Mouse (Mus musculus) kidney, embryonic 15.5 days (tissue): ENCODE measurements around the gene Ms4a6d. TPM values are rescaled to one million over a fixed set of nuclear protein-coding genes. Genes with fewer than 3 reads are reported as not detected.

Experiments used
- ATAC-seq: fragments of 200-750 bp; cut with Nextera tagmentation; replicated peaks from 2 replicates; pipeline ENCODE4 v1.8.0; 2017; ENCODE audit warnings: moderate TSS enrichment; ENCODE audit not compliant: low FRiP score
- H3K27ac ChIP-seq: fragments of 300-500 bp; sonication (generic); 2 replicates; pipeline ENCODE4 v1.5.1; 2015; ENCODE audit warnings: mild to moderate bottlenecking, inconsistent platforms
- H3K27me3 ChIP-seq: fragments of 300-500 bp; sonication (generic); 2 replicates; pipeline ENCODE4 v1.6.1; 2015; ENCODE audit warnings: inconsistent platforms
- H3K36me3 ChIP-seq: fragments of 300-500 bp; sonication (generic); 2 replicates; pipeline ENCODE4 v1.6.1; 2015; ENCODE audit warnings: inconsistent platforms
- H3K4me1 ChIP-seq: fragments of 300-500 bp; sonication (generic); 2 replicates; pipeline ENCODE4 v1.6.1; 2015; ENCODE audit warnings: inconsistent platforms
- H3K4me2 ChIP-seq: fragments of 300-500 bp; sonication (generic); 2 replicates; pipeline ENCODE4 v1.6.1; 2015; ENCODE audit warnings: moderate library complexity, mild to moderate bottlenecking, inconsistent platforms
- H3K4me3 ChIP-seq: fragments of 300-500 bp; sonication (generic); replicated peaks from 2 replicates; pipeline ENCODE4 v1.5.1; 2015; ENCODE audit warnings: mild to moderate bottlenecking, inconsistent platforms
- H3K9ac ChIP-seq: fragments of 300-500 bp; sonication (generic); 2 replicates; pipeline ENCODE4 v1.6.1; 2015; ENCODE audit warnings: mild to moderate bottlenecking, inconsistent platforms
- H3K9me3 ChIP-seq: fragments of 300-500 bp; sonication (generic); replicated peaks from 2 replicates; pipeline ENCODE4 v1.6.1; 2016; ENCODE audit warnings: inconsistent platforms
- WGBS: fragments of 180-500 bp; shearing (Covaris S2); methylation state at CpG from one replicate; pipeline ENCODE4 v1.1.7; 2015; ENCODE audit warnings: mixed read lengths; 5-methylcytosine and 5-hydroxymethylcytosine counted together
- polyA plus RNA-seq: library from polyadenylated mRNA; unstranded; fragments of >200 nt; fragmentation: Nextera tagmentation; extraction: Ambion mirVana; gene quantifications from 2 replicates; pipeline ENCODE4 v1.2.1, GENCODE M21; 2015

Gene Ms4a6d
- polyA plus RNA-seq, result 2.8 and 4.2 TPM in 2 replicates

DNA sequence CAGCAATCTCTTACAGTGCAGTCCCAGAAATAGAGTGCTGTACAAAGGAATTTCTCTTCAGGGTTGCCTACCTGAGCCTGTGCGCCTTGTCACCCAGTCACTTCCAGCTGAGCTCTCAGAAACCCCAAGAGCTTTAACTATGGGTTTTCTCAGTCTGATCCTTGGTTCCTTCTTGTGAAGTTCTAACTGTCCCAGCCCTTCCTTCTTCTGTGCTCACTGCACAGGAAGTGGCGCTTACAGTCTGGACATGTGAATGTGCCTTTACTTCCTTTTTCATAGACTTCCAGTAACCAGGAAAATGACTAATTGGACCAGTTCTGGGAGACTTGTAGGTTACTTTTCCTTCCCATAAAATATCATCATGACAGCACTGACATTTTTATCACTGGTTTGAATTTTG lies at the start of gene Ms4a6d:
Gene Ms4a6d (minus strand): TSS at position 247 of the 400 bp plus-strand sequence.
- Histone ChIP-seq H3K27ac (no peak within 1 kb of the TSS), H3K4me1 (no peaks in the 10 kb centered on the region), H3K36me3 (no peaks in the 10 kb centered on the region), H3K27me3 (no peaks in the 10 kb centered on the region), H3K9me3 (no peaks in the 10 kb centered on the region), H3K4me2 (no peak within 1 kb of the TSS), H3K4me3 (no peak within 1 kb of the TSS), H3K9ac (no peak within 1 kb of the TSS)
- 88% methylated on average over 2 of the region's 2 CpGs for WGBS
- ATAC-seq, result no peak

DNA sequence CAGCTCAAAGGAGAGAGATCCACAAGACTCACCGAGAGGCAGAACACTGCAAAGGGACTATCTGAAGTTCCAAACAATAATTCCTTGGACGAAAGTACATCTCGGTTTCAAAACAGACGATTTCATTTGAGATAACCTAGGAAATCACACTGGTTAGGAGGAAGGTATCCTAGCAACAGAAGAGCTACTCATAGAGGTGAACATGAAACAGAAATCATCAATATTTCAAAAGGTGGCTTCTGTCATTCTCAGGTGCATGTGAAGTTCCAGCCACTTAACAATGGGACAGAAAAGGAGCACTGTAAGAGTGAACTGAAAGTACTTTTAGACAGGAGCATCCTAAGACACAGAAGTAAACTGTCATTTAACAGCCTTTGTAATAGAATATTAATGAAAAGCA lies 44.9 kb upstream of the Ms4a6d start:
- no peak for ATAC-seq
- WGBS, result 84% methylated on average over 4 of the region's 4 CpGs
- Histone ChIP-seq H3K9me3 (no peaks in the 10 kb centered on the region), H3K4me3 (no peak overlapping the region), H3K27ac (no peak overlapping the region), H3K4me1 (no peaks in the 10 kb centered on the region), H3K9ac (no peak overlapping the region), H3K36me3 (no peaks in the 10 kb centered on the region), H3K4me2 (no peak overlapping the region), H3K27me3 (no peaks in the 10 kb centered on the region)

DNA sequence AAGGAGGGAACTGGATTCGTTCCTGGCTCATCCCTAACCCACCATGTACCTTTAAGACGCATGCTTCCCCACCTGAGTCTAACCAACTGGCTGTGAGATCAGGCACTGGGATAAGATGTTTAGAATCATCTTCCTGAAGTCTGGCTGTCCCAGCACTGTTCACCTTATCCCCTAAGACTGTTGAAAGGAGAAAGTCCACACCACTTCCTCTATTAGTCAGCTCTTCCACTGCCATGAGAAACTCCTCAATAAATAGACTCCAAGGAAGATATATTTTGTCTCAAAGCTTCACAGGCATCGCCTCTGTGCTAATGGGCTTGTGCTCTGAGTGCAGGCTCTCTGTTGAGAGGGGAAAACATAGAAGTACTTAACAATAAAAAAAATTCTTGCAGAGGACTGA lies 41.5 kb upstream of the Ms4a6d start:
- H3K4me2 ChIP-seq, result no peak overlapping the region
- H3K4me3 ChIP-seq, result no peak overlapping the region
- no peaks in the 10 kb centered on the region for H3K36me3 ChIP-seq
- WGBS, result 81% methylated on average over 3 of the region's 3 CpGs
- no peaks in the 10 kb centered on the region for H3K9me3 ChIP-seq
- ATAC-seq, result no peak
- H3K27ac ChIP-seq, result no peak overlapping the region
- H3K4me1 ChIP-seq, result no peaks in the 10 kb centered on the region
- H3K27me3 ChIP-seq, result no peaks in the 10 kb centered on the region
- H3K9ac ChIP-seq, result no peak overlapping the region

DNA sequence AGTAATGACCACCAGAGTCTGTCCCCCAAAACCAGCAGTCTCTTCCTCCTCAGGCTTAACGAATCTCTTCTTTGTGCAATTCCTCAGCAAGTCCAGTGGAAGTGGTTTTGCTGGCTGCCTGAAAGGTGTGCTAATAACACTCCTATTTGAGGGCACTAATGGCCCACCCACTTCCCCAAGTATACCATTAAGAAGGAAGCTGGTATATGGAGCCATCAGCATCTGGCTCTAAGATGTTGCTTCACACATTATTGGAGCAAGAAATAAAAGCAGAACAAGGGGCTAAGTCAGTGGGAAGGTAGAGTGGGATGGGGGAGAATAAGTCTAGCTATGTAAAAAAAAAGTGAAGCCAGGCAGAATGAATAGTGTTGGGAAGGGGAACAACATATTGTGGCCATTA lies 36.1 kb upstream of the Ms4a6d start, which contains the start of gene Ms4a3:
Gene Ms4a3 (minus strand): TSS at position 120 of the 400 bp plus-strand sequence.
- H3K9me3 ChIP-seq, result no peaks in the 10 kb centered on the region
- H3K27me3 ChIP-seq, result no peaks in the 10 kb centered on the region
- no peak within 1 kb of the TSS for H3K27ac ChIP-seq
- H3K4me2 ChIP-seq, result no peak within 1 kb of the TSS
- H3K9ac ChIP-seq, result no peak within 1 kb of the TSS
- 74% methylated on average over 1 of the region's 1 CpGs for WGBS
- no peaks in the 10 kb centered on the region for H3K36me3 ChIP-seq
- ATAC-seq, result no peak
- no peaks in the 10 kb centered on the region for H3K4me1 ChIP-seq
- no peak within 1 kb of the TSS for H3K4me3 ChIP-seq

DNA sequence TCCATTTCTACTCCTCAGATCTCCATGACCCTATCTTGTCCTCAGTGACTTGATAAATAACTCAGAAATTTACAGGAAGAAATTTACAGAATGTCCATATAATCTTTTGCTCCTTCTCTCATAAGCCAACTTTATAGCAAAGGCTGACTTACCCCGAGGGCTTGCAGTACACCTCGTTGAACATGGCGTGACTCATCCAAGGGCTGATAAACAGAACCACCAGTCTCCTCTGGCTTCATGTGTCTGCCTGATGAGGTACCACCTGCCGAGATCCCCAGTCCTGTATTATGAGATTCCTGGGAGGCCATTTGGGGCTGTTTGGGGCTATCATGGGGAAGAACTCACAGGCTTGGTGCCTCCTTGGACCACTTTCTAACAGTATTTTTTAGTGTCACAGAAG lies 34.4 kb upstream of the Ms4a6d start:
- Histone ChIP-seq H3K36me3 (no peaks in the 10 kb centered on the region), H3K27ac (no peak overlapping the region), H3K9ac (no peak overlapping the region), H3K4me1 (no peaks in the 10 kb centered on the region), H3K4me3 (no peak overlapping the region), H3K4me2 (no peak overlapping the region), H3K27me3 (no peaks in the 10 kb centered on the region), H3K9me3 (no peaks in the 10 kb centered on the region)
- no peak for ATAC-seq
- 72% methylated on average over 4 of the region's 4 CpGs for WGBS

DNA sequence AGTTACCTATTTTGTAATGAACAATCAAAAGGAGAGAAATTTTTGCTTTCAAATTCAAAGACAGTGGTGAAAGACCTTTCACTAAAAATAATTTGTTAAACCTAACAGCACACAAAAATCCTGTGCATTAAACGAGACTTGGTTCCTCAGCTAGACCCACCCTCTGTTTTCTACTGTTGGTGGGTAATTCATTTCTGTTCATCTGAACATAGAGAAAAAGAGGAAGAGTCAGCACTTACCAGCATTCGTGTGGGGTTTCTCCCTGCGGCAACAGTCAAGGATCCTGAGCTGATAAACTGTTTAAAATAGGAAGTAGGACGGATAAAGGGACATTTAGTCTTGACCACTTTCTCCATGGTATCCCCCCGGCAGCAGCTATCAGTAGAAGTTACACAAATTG lies 30.9 kb upstream of the Ms4a6d start:
- ATAC-seq, result no peak
- no peaks in the 10 kb centered on the region for H3K9me3 ChIP-seq
- no peaks in the 10 kb centered on the region for H3K36me3 ChIP-seq
- 82% methylated on average over 5 of the region's 5 CpGs for WGBS
- no peak overlapping the region for H3K4me3 ChIP-seq
- no peak overlapping the region for H3K27ac ChIP-seq
- no peaks in the 10 kb centered on the region for H3K27me3 ChIP-seq
- no peak overlapping the region for H3K9ac ChIP-seq
- no peaks in the 10 kb centered on the region for H3K4me1 ChIP-seq
- H3K4me2 ChIP-seq, result no peak overlapping the region

DNA sequence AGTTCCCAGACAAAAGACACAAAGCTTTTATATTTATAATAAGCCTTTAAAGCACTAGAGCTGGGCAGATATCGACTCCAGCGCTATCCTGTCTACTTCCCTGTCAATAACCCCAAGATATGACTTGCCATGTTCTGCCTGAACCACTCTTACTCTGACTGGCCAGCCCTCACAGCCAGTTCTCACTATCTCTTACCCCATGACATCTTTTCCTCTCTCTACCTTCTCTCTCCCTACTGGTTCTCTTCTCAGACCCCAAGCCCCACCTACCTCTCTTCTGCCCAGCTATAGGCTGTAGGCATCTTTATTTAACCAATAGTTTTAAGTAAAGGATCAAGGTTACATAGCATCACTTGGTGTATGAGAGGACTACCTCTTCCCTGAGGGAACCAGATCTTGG lies 29.7 kb upstream of the Ms4a6d start:
- H3K27ac ChIP-seq, result no peak overlapping the region
- ATAC-seq, result no peak
- 86% methylated on average over 2 of the region's 2 CpGs for WGBS

DNA sequence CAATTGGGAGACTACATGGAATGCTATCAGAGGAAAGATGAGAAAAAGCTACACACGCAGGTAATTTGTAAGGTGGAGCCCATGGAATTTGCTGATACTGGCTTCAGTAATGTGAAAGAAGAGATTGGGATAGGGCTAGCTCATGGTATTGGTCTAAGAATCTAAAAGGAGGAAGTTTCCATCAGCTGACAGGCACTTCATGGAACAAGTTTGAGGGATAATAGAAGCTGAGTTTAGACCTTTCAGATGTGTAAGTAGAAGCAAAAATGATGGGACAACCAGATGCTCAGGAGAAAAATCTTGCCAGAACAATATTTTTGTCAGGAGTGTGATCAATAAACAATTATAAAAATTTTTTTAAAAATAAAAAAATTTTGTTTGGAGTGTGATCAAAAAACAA lies 29.1 kb upstream of the Ms4a6d start:
- H3K27ac ChIP-seq, result no peak overlapping the region
- no peaks in the 10 kb centered on the region for H3K36me3 ChIP-seq
- H3K4me3 ChIP-seq, result no peak overlapping the region
- WGBS, result 86% methylated on average over 1 of the region's 1 CpGs
- no peak for ATAC-seq
- no peak overlapping the region for H3K4me2 ChIP-seq
- no peaks in the 10 kb centered on the region for H3K9me3 ChIP-seq
- H3K27me3 ChIP-seq, result no peaks in the 10 kb centered on the region
- H3K4me1 ChIP-seq, result no peaks in the 10 kb centered on the region
- H3K9ac ChIP-seq, result no peak overlapping the region

More for the DNA sequence above, 29.7 kb upstream of the Ms4a6d start:
- H3K9ac ChIP-seq, result no peak overlapping the region
- H3K4me1 ChIP-seq, result no peaks in the 10 kb centered on the region
- no peaks in the 10 kb centered on the region for H3K36me3 ChIP-seq
- no peaks in the 10 kb centered on the region for H3K27me3 ChIP-seq
- no peak overlapping the region for H3K4me3 ChIP-seq
- no peak overlapping the region for H3K4me2 ChIP-seq
- H3K9me3 ChIP-seq, result no peaks in the 10 kb centered on the region

DNA sequence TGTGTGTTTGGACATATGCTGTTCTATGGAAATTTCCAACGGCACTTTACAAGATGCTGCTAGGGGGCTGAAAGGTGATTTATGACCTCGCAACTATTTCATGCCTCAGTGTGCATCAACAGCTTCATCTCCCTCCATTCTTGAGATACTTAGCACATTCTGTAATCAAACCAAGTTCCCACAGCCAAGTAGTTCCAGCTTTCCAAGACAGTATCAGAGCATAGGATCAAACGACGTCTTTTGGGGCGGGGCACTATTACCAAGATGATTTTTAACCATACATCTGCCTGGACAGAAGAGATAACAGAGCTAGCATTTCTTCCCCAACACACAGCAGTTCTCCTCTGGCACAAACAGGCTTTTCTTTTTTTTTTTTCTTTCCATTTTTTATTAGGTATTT lies 20.6 kb upstream of the Ms4a6d start:
- Histone ChIP-seq H3K9me3 (no peaks in the 10 kb centered on the region), H3K27me3 (no peaks in the 10 kb centered on the region), H3K4me3 (no peak overlapping the region), H3K9ac (no peak overlapping the region), H3K4me1 (peaks cover 4% of the 10 kb centered on the region), H3K4me2 (no peak overlapping the region), H3K36me3 (no peaks in the 10 kb centered on the region), H3K27ac (no peak overlapping the region)
- 41% methylated on average over 5 of the region's 5 CpGs for WGBS
- 0 out of 2 replicates have a peak, but pooled peaks have one; percentile 36 for ATAC-seq

DNA sequence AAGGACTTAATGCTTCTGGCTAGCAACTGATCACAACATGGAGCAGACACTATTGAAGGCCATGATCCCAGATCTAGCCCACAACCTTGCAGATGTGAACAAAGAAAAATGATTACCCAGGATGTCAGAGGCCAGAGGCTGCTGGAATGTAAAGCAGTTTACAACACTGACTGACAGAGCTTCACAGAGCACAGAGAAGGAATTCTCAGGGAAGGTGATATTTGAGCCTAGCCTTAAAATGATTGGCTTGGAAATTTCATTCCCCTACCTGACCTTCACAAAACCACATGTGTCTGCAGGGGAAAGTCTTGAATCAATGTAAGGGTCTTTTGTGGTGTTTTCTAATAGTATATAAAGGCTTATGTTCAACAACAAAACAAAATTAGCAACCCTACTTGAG lies 20.2 kb upstream of the Ms4a6d start:
- Histone ChIP-seq H3K9ac (no peak overlapping the region), H3K4me3 (no peak overlapping the region)

DNA sequence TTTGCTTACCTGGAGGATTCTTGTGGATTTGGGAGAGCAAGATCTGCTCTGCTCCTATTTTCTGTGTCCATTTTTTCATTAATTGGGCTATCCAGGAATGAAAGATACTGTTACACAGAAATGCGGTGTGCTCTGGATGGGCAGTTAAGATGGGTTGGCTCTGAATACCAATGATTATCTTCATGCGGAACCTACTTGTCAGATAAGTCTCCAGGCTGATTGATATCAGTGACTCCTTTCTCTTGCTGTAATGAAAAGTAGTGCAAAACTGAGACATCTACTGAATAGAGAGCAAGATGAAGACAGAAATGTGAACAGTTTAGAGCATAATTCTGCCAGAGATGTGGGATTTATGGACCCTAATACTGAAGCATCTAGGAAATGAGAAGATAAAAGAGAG lies 18.9 kb upstream of the Ms4a6d start, which contains the start of gene Ms4a2:
Gene Ms4a2 (minus strand): TSS at position 169 of the 400 bp plus-strand sequence.
- Histone ChIP-seq H3K4me3 (no peak within 1 kb of the TSS), H3K27ac (no peak within 1 kb of the TSS), H3K9ac (no peak within 1 kb of the TSS), H3K4me2 (no peak within 1 kb of the TSS), H3K9me3 (no peaks in the 10 kb centered on the region), H3K27me3 (no peaks in the 10 kb centered on the region), H3K4me1 (peaks cover 4% of the 10 kb centered on the region), H3K36me3 (no peaks in the 10 kb centered on the region)
- whole genome bisulfite sequencing, result 66% methylated on average over 2 of the region's 2 CpGs
- ATAC-seq, result 0 out of 2 replicates have a peak, but pooled peaks have one; percentile 29

More for the DNA sequence above, 20.2 kb upstream of the Ms4a6d start:
- H3K9me3 ChIP-seq, result no peaks in the 10 kb centered on the region
- 0 out of 2 replicates have a peak, but pooled peaks have one; percentile 54 for ATAC-seq
- no peak overlapping the region for H3K27ac ChIP-seq
- no peaks in the 10 kb centered on the region for H3K27me3 ChIP-seq
- H3K4me2 ChIP-seq, result no peak overlapping the region
- no peaks in the 10 kb centered on the region for H3K36me3 ChIP-seq
- H3K4me1 ChIP-seq, result peaks cover 4% of the 10 kb centered on the region

DNA sequence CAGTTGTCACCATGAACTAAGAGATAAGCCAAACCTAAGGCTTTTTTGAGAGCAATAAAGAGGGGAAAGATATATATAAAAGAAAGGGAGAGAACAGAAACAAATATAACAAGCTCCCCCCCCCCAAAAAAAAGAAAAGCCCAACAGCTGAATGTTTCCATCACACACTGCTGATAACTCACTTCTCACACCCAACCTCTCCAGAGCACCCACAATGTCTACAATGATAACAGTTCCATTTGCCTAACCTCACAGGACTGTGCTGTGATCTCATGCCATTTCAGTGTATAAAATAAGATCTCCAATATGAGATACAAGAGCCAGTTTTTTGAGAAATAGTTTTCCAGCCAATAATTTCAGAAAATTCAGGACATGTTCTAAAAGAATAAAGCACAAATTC lies 13.3 kb upstream of the Ms4a6d start:
- Histone ChIP-seq H3K4me3 (no peak overlapping the region), H3K27ac (no peak overlapping the region), H3K36me3 (no peaks in the 10 kb centered on the region), H3K4me1 (no peaks in the 10 kb centered on the region), H3K9ac (no peak overlapping the region), H3K9me3 (no peaks in the 10 kb centered on the region), H3K27me3 (no peaks in the 10 kb centered on the region), H3K4me2 (no peak overlapping the region)
- no peak for ATAC-seq

DNA sequence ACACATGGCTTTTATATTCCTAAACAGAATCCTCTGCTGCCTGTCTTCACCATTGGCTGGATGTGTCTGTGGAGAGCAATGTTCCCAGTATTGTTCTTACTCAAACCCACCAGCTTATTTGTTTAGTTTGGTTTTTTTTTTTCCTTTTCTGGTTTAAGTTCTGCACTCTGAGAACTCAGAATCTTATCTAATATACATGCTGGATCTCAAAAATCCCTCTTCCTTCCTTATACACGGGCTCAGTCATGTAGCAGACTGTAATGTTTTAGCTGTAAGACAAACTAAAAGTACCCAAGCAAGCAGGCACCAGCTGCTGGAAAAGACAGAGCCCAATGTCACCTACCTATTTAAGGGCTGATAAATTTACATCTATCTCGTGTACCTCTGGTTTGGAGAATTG lies 10.2 kb upstream of the Ms4a6d start:
- Histone ChIP-seq H3K9ac (no peak overlapping the region), H3K4me3 (no peak overlapping the region), H3K27me3 (no peaks in the 10 kb centered on the region), H3K36me3 (no peaks in the 10 kb centered on the region), H3K27ac (no peak overlapping the region), H3K4me1 (0 out of 2 replicates have a peak, but pooled peaks cover 2% of the 10 kb centered on the region), H3K4me2 (no peak overlapping the region), H3K9me3 (no peaks in the 10 kb centered on the region)
- no peak for ATAC-seq
- 63% methylated on average over 2 of the region's 2 CpGs for WGBS
